Mouse (Mus musculus) heart, embryonic 11.5 days (tissue): ENCODE results near the gene Lpar5. TPM values are rescaled to one million over a fixed set of nuclear protein-coding genes. Genes with fewer than 3 reads are reported as not detected.
"Not testable (repeated sequence)": the region's sequence is repeated elsewhere in the genome, so short reads cannot be mapped to it uniquely, and the experiment has no call there.

Source experiments
- ATAC-seq: fragments of 200-750 bp; cut with Nextera tagmentation; replicated peaks from 2 replicates; pipeline ENCODE4 v1.8.0; 2017; ENCODE audit warnings: moderate library complexity; ENCODE audit not compliant: insufficient number of reproducible peaks, low FRiP score, low TSS enrichment
- H3K27ac ChIP-seq: fragments of 300-500 bp; sonication (generic); 2 replicates; pipeline ENCODE4 v1.5.1; 2014; ENCODE audit warnings: mild to moderate bottlenecking, low read depth, low read length
- H3K27me3 ChIP-seq: fragments of 300-500 bp; sonication (generic); 2 replicates; pipeline ENCODE4 v1.6.1; 2014; ENCODE audit warnings: mild to moderate bottlenecking, low read length, mixed read lengths; ENCODE audit not compliant: control insufficient read depth, insufficient read depth
- H3K36me3 ChIP-seq: fragments of 300-500 bp; sonication (generic); 2 replicates; pipeline ENCODE4 v1.6.1; 2014; ENCODE audit warnings: mild to moderate bottlenecking, low read length, moderate library complexity, mixed read lengths; ENCODE audit not compliant: control insufficient read depth, insufficient read depth
- H3K4me1 ChIP-seq: fragments of 300-500 bp; sonication (generic); 2 replicates; pipeline ENCODE4 v1.6.1; 2014; ENCODE audit warnings: low read length; ENCODE audit not compliant: control insufficient read depth, insufficient read depth
- H3K4me2 ChIP-seq: fragments of 300-500 bp; sonication (generic); 2 replicates; pipeline ENCODE4 v1.6.1; 2014; ENCODE audit warnings: mild to moderate bottlenecking, moderate library complexity
- H3K4me3 ChIP-seq: fragments of 300-500 bp; sonication (generic); 2 replicates; pipeline ENCODE4 v1.5.1; 2014; ENCODE audit warnings: low read depth, low read length
- H3K9ac ChIP-seq: fragments of 300-500 bp; sonication (generic); 2 replicates; pipeline ENCODE4 v1.6.1; 2014; ENCODE audit warnings: mild to moderate bottlenecking, low read depth, low read length, moderate library complexity
- H3K9me3 ChIP-seq: fragments of 300-500 bp; sonication (generic); replicated peaks from 2 replicates; pipeline ENCODE4 v1.6.1; 2016; ENCODE audit warnings: low read length; ENCODE audit not compliant: control insufficient read depth
- WGBS: fragments of 180-500 bp; shearing (Covaris S2); extraction: QIAGEN DNeasy Blood & Tissue Kit; methylation state at CpG from one replicate; pipeline ENCODE4 v1.1.7; 2014; ENCODE audit not compliant: insufficient replicate concordance; 5-methylcytosine and 5-hydroxymethylcytosine counted together
- polyA plus RNA-seq: library from polyadenylated mRNA; unstranded; fragments of >200 nt; fragmentation: Nextera tagmentation; extraction: Ambion mirVana; gene quantifications from 2 replicates; pipeline ENCODE4 v1.2.1, GENCODE M21; 2014

The Lpar5 gene
- 0.27 TPM in 1 of 2 replicates, not detected in the other for polyA plus RNA-seq

DNA sequence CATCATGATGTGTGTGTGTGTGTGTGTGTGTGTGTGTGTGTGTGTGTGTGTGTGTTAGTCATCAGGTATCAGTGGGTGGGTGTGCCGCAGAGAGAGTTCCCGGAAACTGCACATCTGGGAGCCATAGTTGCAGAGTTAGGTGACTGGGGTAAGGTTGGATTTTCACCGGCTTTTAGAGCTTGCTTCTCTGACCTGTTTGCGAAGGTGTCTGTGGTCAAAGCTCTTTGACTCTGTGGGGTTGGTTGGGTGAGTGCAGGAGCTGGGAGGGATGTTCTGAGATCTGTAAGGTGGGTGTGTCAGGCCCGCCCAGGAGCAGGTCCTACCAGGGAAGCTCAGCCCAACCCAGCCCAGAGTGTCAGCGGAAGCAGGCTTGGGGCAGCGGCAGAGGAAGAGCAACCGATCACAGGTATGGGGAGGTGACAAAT lies at the start of gene Lpar5:
Lpar5 (plus strand) TSS at position 350 of the 425 bp plus-strand sequence.
- Histone ChIP-seq H3K4me3 (no peak within 1 kb of the TSS), H3K36me3 (no peaks in the 10 kb centered on the region), H3K27me3 (no peaks in the 10 kb centered on the region), H3K9me3 (no peaks in the 10 kb centered on the region), H3K4me2 (no peak within 1 kb of the TSS), H3K9ac (no peak within 1 kb of the TSS), H3K27ac (no peak within 1 kb of the TSS), H3K4me1 (peaks cover 8% of the 10 kb centered on the region)
- no peak for ATAC-seq
- WGBS = 52% methylated on average over 8 of the region's 8 CpGs

DNA sequence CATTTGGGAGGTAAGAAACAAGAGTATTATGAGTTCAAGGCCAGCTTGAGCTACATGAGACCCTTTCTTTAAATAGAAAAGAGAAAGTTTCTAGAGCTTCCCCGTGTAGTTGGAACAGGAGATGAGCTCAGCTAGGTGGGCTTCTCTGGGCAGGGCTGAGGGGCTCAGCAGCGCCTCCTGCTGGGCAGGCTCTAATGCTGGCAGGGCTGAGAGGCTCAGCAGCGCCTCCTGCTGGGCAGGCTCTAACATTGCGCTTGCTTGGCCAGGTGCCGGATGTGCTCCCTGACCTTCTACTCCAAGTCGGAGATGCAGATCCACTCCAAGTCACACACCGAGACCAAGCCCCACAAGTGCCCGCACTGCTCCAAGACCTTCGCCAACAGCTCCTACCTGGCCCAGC lies 37.2 kb upstream of the Lpar5 start:
- not testable (repeated sequence) for H3K27ac ChIP-seq, H3K4me2 ChIP-seq, H3K4me3 ChIP-seq, H3K27me3 ChIP-seq, ATAC-seq, H3K4me1 ChIP-seq, H3K9ac ChIP-seq, H3K9me3 ChIP-seq
- WGBS = 37% methylated on average over 7 of the region's 9 CpGs
- peaks cover 31% of the 10 kb centered on the region for H3K36me3 ChIP-seq

GRCm38 (mm10) chr6:125031604-125032003 lies 36.1 kb upstream of the Lpar5 start:
- 89% methylated on average over 16 of the region's 16 CpGs for WGBS
- H3K9me3 ChIP-seq = no peaks in the 10 kb centered on the region
- no peak overlapping the region for H3K27ac ChIP-seq
- no peak overlapping the region for H3K4me3 ChIP-seq
- H3K4me1 ChIP-seq = no peaks in the 10 kb centered on the region
- H3K27me3 ChIP-seq = no peaks in the 10 kb centered on the region
- peaks cover 34% of the 10 kb centered on the region for H3K36me3 ChIP-seq
- no peak; the same call in 1 of the 2 replicates for ATAC-seq
- H3K9ac ChIP-seq = no peak overlapping the region
- H3K4me2 ChIP-seq = no peak overlapping the region

- ATAC-seq = no peak
- Histone ChIP-seq H3K36me3 (peaks cover 20% of the 10 kb centered on the region), H3K9ac (peak overlapping the region; percentile 58; the same call in 1 of the 2 replicates), H3K4me3 (peak overlapping the region; percentile 80; the same call in 1 of the 2 replicates), H3K4me2 (peak overlapping the region; percentile 68), H3K9me3 (no peaks in the 10 kb centered on the region), H3K27me3 (no peaks in the 10 kb centered on the region), H3K4me1 (no peaks in the 10 kb centered on the region), H3K27ac (peak overlapping the region; percentile 54)
- WGBS = 82% methylated on average over 4 of the region's 4 CpGs
Observed at GRCm38 (mm10) chr6:125038666-125039065, 29.1 kb upstream of the Lpar5 start.

- H3K27ac ChIP-seq = peak overlapping the region; percentile 54
- no peaks in the 10 kb centered on the region for H3K9me3 ChIP-seq
- peak overlapping the region; percentile 68 for H3K4me2 ChIP-seq
- H3K4me3 ChIP-seq = peak overlapping the region; percentile 80
- ATAC-seq = no peak
- H3K9ac ChIP-seq = peak overlapping the region; percentile 58
- H3K4me1 ChIP-seq = no peaks in the 10 kb centered on the region
- peaks cover 17% of the 10 kb centered on the region for H3K36me3 ChIP-seq
- WGBS = 5% methylated on average over 8 of the region's 8 CpGs
- H3K27me3 ChIP-seq = no peaks in the 10 kb centered on the region
Observed at GRCm38 (mm10) chr6:125039131-125039530, 28.6 kb upstream of the Lpar5 start.

GRCm38 (mm10) chr6:125039533-125040153 lies 28.1 kb upstream of the Lpar5 start, which contains the start of gene Ing4:
Gene Ing4, plus strand, starts transcription at chr6:125039760.
- Histone ChIP-seq H3K4me2 (peak within 1 kb of the TSS; percentile 80), H3K36me3 (peaks cover 16% of the 10 kb centered on the region), H3K9ac (peak within 1 kb of the TSS; percentile 83), H3K9me3 (no peaks in the 10 kb centered on the region), H3K27ac (peak within 1 kb of the TSS; percentile 68), H3K27me3 (no peaks in the 10 kb centered on the region), H3K4me1 (no peaks in the 10 kb centered on the region), H3K4me3 (peak within 1 kb of the TSS; percentile 80)
- peak; percentile 93 for ATAC-seq
- WGBS = under 1% methylated on average over 26 of the region's 26 CpGs

DNA sequence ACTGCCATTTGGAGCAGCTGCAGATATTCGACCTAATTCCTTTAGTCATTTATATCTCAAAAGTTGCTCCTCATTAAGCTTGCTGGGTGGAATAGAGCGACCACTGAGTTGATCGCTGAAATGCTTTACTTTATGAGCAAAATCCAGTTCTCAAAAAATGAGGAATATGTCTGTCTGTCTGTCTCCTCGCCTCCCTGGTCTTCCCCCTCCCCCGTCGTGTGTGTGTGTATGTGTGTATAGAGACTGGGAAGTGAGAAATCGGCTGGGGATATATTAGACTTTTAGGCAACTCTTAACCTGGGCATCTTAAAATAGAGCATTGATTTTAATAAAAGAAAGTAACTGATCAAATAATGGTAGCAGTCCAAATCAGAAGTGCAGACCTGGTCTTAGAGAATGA lies 27.5 kb upstream of the Lpar5 start:
- H3K4me2 ChIP-seq = peak overlapping the region; percentile 80
- no peaks in the 10 kb centered on the region for H3K27me3 ChIP-seq
- WGBS = 22% methylated on average over 7 of the region's 7 CpGs
- no peak for ATAC-seq
- no peaks in the 10 kb centered on the region for H3K9me3 ChIP-seq
- peak overlapping the region; percentile 83 for H3K9ac ChIP-seq
- H3K27ac ChIP-seq = peak overlapping the region; percentile 68; the same call in 1 of the 2 replicates
- peaks cover 12% of the 10 kb centered on the region for H3K36me3 ChIP-seq
- H3K4me1 ChIP-seq = no peaks in the 10 kb centered on the region
- H3K4me3 ChIP-seq = peak overlapping the region; percentile 80

DNA sequence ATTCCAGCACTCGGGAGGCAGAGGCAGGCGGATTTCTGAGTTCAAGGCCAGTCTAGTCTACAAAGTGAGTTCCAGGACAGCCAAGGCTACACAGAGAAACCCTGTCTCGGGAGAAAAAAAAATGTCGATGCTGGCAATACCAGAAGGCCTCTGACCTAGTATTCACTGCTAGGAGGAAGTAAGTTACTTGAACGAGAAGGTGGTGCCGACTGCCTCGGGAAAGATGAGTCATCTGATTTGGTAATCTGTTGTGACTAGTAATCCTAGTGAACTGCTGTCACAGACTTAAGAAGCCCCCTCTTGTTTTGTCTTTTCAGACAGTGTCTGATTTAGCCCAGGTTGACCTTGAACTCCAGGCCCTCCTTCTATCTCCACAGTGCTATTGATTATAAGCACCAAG lies 26.7 kb upstream of the Lpar5 start:
- WGBS = 80% methylated on average over 7 of the region's 7 CpGs
- Histone ChIP-seq H3K9me3 (no peaks in the 10 kb centered on the region), H3K36me3 (peaks cover 10% of the 10 kb centered on the region; the same call in 1 of the 2 replicates), H3K27ac (no peak overlapping the region), H3K4me2 (no peak overlapping the region), H3K9ac (no peak overlapping the region), H3K4me1 (no peaks in the 10 kb centered on the region), H3K27me3 (no peaks in the 10 kb centered on the region), H3K4me3 (no peak overlapping the region)
- no peak for ATAC-seq

DNA sequence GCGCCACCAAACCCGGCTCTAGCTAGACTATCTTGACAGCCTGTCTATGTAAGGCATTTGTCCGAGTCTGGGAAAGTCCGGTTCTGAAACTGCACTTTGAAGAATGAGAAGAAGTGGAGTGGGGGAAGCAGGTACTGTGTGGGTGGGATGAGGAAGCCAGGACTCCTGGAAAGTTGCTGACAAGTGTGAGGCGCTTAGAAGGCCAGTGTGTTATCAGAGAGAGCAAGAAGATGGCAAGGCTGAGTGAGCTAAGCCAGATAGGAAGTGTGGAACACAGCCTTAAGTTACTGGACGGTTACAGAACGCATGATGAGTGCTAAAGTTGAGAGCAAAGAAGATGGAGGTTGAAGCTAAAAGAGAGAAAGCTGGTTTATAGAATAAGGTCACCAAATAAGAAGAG lies 25.6 kb upstream of the Lpar5 start:
- Histone ChIP-seq H3K27ac (no peak overlapping the region), H3K27me3 (no peaks in the 10 kb centered on the region), H3K4me2 (no peak overlapping the region), H3K4me1 (no peaks in the 10 kb centered on the region), H3K9me3 (no peaks in the 10 kb centered on the region), H3K9ac (no peak overlapping the region), H3K36me3 (peaks cover 6% of the 10 kb centered on the region; the same call in 1 of the 2 replicates), H3K4me3 (no peak overlapping the region)
- ATAC-seq = no peak
- 79% methylated on average over 7 of the region's 7 CpGs for WGBS
